Mouse (Mus musculus) bone marrow macrophage, adult 2 months (primary cell): ENCODE data around the gene Rbck1.
"Not testable (repeated sequence)": the region's sequence is repeated elsewhere in the genome, so short reads cannot be mapped to it uniquely, and the experiment has no call there.

ENCODE experiments used
- CTCF ChIP-seq: IDR thresholded peaks from 2 replicates; pipeline ENCODE4 v1.5.1; 2012; ENCODE audit warnings: low read depth, mild to moderate bottlenecking, low read length, moderate library complexity
- POLR2A ChIP-seq: IDR thresholded peaks from 2 replicates; pipeline ENCODE4 v1.6.1; 2012; ENCODE audit warnings: mild to moderate bottlenecking, low read depth, low read length, borderline replicate concordance

DNA sequence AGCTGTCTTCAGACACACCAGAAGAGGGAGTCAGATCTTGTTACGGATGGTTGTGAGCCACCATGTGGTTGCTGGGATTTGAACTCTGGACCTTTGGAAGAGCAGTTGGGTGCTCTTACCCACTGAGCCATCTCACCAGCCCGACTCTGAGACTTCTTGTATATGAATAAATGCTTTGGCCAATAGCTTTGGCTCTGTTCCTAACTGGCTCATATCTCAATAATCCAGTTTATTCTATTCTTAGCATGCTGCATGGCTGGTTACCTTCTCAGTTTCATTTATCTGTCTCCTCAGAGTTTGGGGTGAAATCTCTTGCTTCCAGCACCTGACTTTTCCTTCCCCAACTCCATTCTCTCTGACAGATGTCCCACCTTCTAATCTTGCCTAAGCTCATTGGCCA, 42.8 kb downstream of the Rbck1 start:
- TF ChIP-seq CTCF, POLR2A: not testable (repeated sequence)
